Mouse (Mus musculus) ES-E14 (cell line): ENCODE measurements around the gene Ctc1. TPM values are rescaled to one million over a fixed set of nuclear protein-coding genes. Genes with fewer than 3 reads are reported as not detected.

Source experiments
- DNase-seq: peaks from one replicate; pipeline ENCODE4 v3.0.0-alpha.2; 2013; ENCODE audit warnings: low read depth, low spot score
- H3K27ac ChIP-seq: 2 replicates; pipeline ENCODE4 v1.5.1; 2012; ENCODE audit warnings: low read depth, mild to moderate bottlenecking, low read length, moderate library complexity, mixed read lengths; ENCODE audit not compliant: poor library complexity, insufficient read depth, severe bottlenecking
- H3K36me3 ChIP-seq: 2 replicates; pipeline ENCODE4 v1.6.1; 2012; ENCODE audit warnings: mild to moderate bottlenecking, low read length, moderate library complexity, mixed read lengths; ENCODE audit not compliant: control insufficient read depth, poor library complexity, insufficient read depth, severe bottlenecking
- H3K4me1 ChIP-seq, 2 experiments: fragments of 150-350 bp in 1 of 2; sonication (generic) in 1 of 2; 2 replicates each; pipeline ENCODE4 v1.6.1; 2012; ENCODE audit warnings: low read length in 2 of 2, mild to moderate bottlenecking in 1 of 2, mixed read lengths in 1 of 2; ENCODE audit not compliant: control insufficient read depth in 2 of 2, insufficient read depth in 2 of 2, poor library complexity in 1 of 2
- H3K4me3 ChIP-seq, 2 experiments: fragments of 150-350 bp in 1 of 2; sonication (generic) in 1 of 2; 2 replicates each; pipeline ENCODE4 v1.5.1; 2012; ENCODE audit warnings: low read length in 2 of 2, low read depth in 1 of 2, mild to moderate bottlenecking in 1 of 2, mixed read lengths in 1 of 2; ENCODE audit not compliant: insufficient read depth in 1 of 2, poor library complexity in 1 of 2, severe bottlenecking in 1 of 2
- H3K9ac ChIP-seq: 2 replicates; pipeline ENCODE4 v1.6.1; 2012; ENCODE audit warnings: low read depth, mild to moderate bottlenecking, low read length, mixed read lengths; ENCODE audit not compliant: poor library complexity, insufficient read depth, severe bottlenecking
- H3K9me3 ChIP-seq: fragments of 150-350 bp; sonication (generic); 2 replicates; pipeline ENCODE4 v1.6.1; 2012; ENCODE audit warnings: low read depth, mild to moderate bottlenecking, low read length; ENCODE audit not compliant: control insufficient read depth, insufficient read depth
- CHD2 ChIP-seq: IDR thresholded peaks from 2 replicates; pipeline ENCODE4 v1.6.1; 2014; ENCODE audit warnings: mild to moderate bottlenecking, low read depth, low read length, inconsistent platforms
- HCFC1 ChIP-seq: IDR thresholded peaks from 2 replicates; pipeline ENCODE4 v1.6.1; 2012; ENCODE audit warnings: low read length, inconsistent platforms, borderline replicate concordance; ENCODE audit not compliant: insufficient read depth
- MAFK ChIP-seq: IDR thresholded peaks from 2 replicates; pipeline ENCODE4 v1.6.1; 2014; ENCODE audit warnings: mild to moderate bottlenecking, low read depth, low read length, inconsistent platforms; ENCODE audit not compliant: insufficient read depth
- ZC3H11A ChIP-seq: IDR thresholded peaks from 2 replicates; pipeline ENCODE4 v1.6.1; 2012; ENCODE audit warnings: low read depth, mild to moderate bottlenecking, inconsistent platforms, low read length, borderline replicate concordance
- ZNF384 ChIP-seq: IDR thresholded peaks from 2 replicates; pipeline ENCODE4 v1.6.1; 2012; ENCODE audit warnings: low read depth, low read length, inconsistent platforms
- in situ Hi-C, 2 experiments: fragments of 600-800 bp; cut with MboI; formaldehyde crosslinking; loops; one replicate each; pipeline ENCODE4 v1.15.1; 2025; ENCODE audit warnings: low sequenced_read_pairs in 2 of 2, inconsistent platforms in 1 of 2; ENCODE audit not compliant: unreplicated experiment in 2 of 2
- total RNA-seq: library from RNA; depleted of rRNA; stranded (reverse); fragments of 300-350 nt; gene quantifications from 2 replicates; pipeline ENCODE4 v1.2.3, GENCODE M21; 2012

The Ctc1 gene
- total RNA-seq, 1 experiment: 50.9 TPM

- H3K4me1 ChIP-seq: peaks cover 0 to 9% of the 10 kb centered on the region in 2 experiments; a peak in 3 of 4 replicates
- no peak overlapping the region; a peak in 1 of 4 replicates for H3K4me3 ChIP-seq
- H3K27ac ChIP-seq: no peak overlapping the region
- DNase-seq: no peak
- in situ Hi-C loops: no loop called here
- no peak overlapping the region for H3K9ac ChIP-seq
- no peaks in the 10 kb centered on the region for H3K9me3 ChIP-seq
- TF ChIP-seq CHD2: no peak
- TF ChIP-seq MAFK: no peak
- TF ChIP-seq ZNF384: no peak
- no peak for TF ChIP-seq HCFC1
- no peak for TF ChIP-seq ZC3H11A
- H3K36me3 ChIP-seq: peaks cover 30% of the 10 kb centered on the region
Measured at GRCm38 (mm10) chr11:69047592-69047991, 31.9 kb downstream of the Ctc1 start.

- H3K4me3 ChIP-seq: no peak overlapping the region
- no peak overlapping the region for H3K9ac ChIP-seq
- no peaks in the 10 kb centered on the region for H3K9me3 ChIP-seq
- TF ChIP-seq HCFC1 (no peak), MAFK (no peak), ZNF384 (no peak), ZC3H11A (no peak), CHD2 (no peak)
- no peak for DNase-seq
- H3K36me3 ChIP-seq: peaks cover 30% of the 10 kb centered on the region
- in situ Hi-C loops: no loop called here
- no peak overlapping the region for H3K27ac ChIP-seq
- H3K4me1 ChIP-seq: peaks cover 0 to 9% of the 10 kb centered on the region in 2 experiments; a peak in 3 of 4 replicates
Measured at GRCm38 (mm10) chr11:69048151-69048550, 32.4 kb downstream of the Ctc1 start.

GRCm38 (mm10) chr11:69050748-69051147, 35.0 kb downstream of the Ctc1 start:
- no peak overlapping the region for H3K9ac ChIP-seq
- peaks cover 0 to 9% of the 10 kb centered on the region in 2 experiments; a peak in 3 of 4 replicates for H3K4me1 ChIP-seq
- peaks cover 30% of the 10 kb centered on the region for H3K36me3 ChIP-seq
- no peaks in the 10 kb centered on the region for H3K9me3 ChIP-seq
- no peak overlapping the region for H3K4me3 ChIP-seq
- in situ Hi-C loops: no loop called here
- DNase-seq: no peak
- no peak overlapping the region for H3K27ac ChIP-seq
- TF ChIP-seq ZC3H11A: no peak
- no peak for TF ChIP-seq CHD2
- TF ChIP-seq ZNF384: no peak

DNA sequence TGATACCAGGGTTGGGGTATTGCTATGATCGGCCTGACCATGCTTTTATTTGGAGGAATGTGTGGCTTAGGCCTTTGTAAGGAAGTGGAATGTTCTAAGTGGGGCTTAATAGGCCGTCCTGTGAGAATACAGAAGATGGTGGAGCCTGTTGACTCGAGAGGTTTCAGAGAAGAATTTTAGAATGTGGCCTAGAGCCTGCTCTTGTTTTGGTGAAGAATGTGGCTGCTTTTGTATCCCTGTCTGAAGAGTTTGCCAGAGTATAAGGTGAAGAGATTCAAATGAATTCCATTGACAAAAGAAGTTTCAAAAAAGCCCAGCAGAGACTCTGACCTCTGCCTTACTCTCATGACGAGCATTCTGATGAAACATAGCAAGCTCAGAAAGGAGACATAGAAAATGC, 36.1 kb downstream of the Ctc1 start:
- Histone ChIP-seq H3K9ac (no peak overlapping the region), H3K36me3 (peaks cover 30% of the 10 kb centered on the region), H3K9me3 (no peaks in the 10 kb centered on the region), H3K4me1 (peaks cover 0 to 9% of the 10 kb centered on the region in 2 experiments; a peak in 3 of 4 replicates), H3K4me3 (no peak overlapping the region), H3K27ac (no peak overlapping the region)
- no peak for DNase-seq
- TF ChIP-seq MAFK (no peak), CHD2 (no peak), ZNF384 (no peak), HCFC1 (no peak), ZC3H11A (no peak)
- in situ Hi-C loops: no loop called here

- in situ Hi-C loops: no loop called here
- Histone ChIP-seq H3K4me3 (no peak overlapping the region), H3K9me3 (no peaks in the 10 kb centered on the region), H3K9ac (no peak overlapping the region), H3K27ac (no peak overlapping the region), H3K36me3 (peaks cover 25% of the 10 kb centered on the region), H3K4me1 (0 out of 4 replicates have a peak, but pooled peaks cover 0 to 4% of the 10 kb centered on the region in 2 experiments)
- no peak for DNase-seq
- TF ChIP-seq ZC3H11A (no peak), MAFK (no peak), HCFC1 (no peak), CHD2 (no peak), ZNF384 (no peak)
Measured at GRCm38 (mm10) chr11:69052824-69053421, 37.2 kb downstream of the Ctc1 start.
